In genomic region chr1:130744961-130745360, GRCm38 (mm10) we compare ENCODE assay signal across 24 mouse cellular contexts. TPM values are rescaled to one million over a fixed set of nuclear protein-coding genes. Genes with fewer than 3 reads are reported as not detected.
"Had no signal": no experiment of that assay in that cellular context is flagged by ENCODE, and none has a peak within 500 bp of the region (broad histone marks: within the 10 kb centered on the region; RNA-seq: fewer than 3 reads in every experiment).

No protein-coding gene starts in this region.

- H3K4me3 ChIP-seq: limb, embryonic 12.5 days; limb, embryonic 15.5 days; midbrain, embryonic 12.5 days; myocyte had no signal

- H3K4me1 ChIP-seq: limb, embryonic 12.5 days; midbrain, embryonic 12.5 days had no signal

- H3K27me3 ChIP-seq: limb, embryonic 12.5 days; limb, embryonic 15.5 days; midbrain, embryonic 12.5 days had no signal

- H3K9me3 ChIP-seq: limb, embryonic 12.5 days; limb, embryonic 15.5 days; midbrain, embryonic 12.5 days had no signal

- H3K27ac ChIP-seq: limb, embryonic 12.5 days; limb, embryonic 15.5 days; midbrain, embryonic 12.5 days had no signal

- H3K4me2 ChIP-seq: limb, embryonic 12.5 days; limb, embryonic 15.5 days; midbrain, embryonic 12.5 days had no signal

- H3K9ac ChIP-seq: limb, embryonic 12.5 days; limb, embryonic 15.5 days; midbrain, embryonic 12.5 days had no signal

- H3K36me3 ChIP-seq: limb, embryonic 12.5 days; limb, embryonic 15.5 days; midbrain, embryonic 12.5 days had no signal

- ATAC-seq: inflammation-experienced regulatory T-cells, adult 6 months; midbrain, embryonic 16.5 days had no signal

- DNase-seq: kidney, adult 11 months; kidney, adult 9 months; kidney, postnatal 14 days; kidney, postnatal 4 days; left cerebral cortex, postnatal 4 days; lung, adult 2 months; lung, postnatal 14 days; lung, postnatal 4 days; thymus, adult 2 months; thymus, postnatal 14 days; thymus, postnatal 4 days had no signal

RNA-seq across cellular contexts. Expression of gene Gm29427, which starts 29.4 kb away (rescaled TPM):
- polyA plus RNA-seq: inflammation-experienced regulatory T-cells, adult 6 months; kidney, embryonic 16.5 days; limb, embryonic 12.5 days; limb, embryonic 15.5 days; lung, adult 2 months; lung, embryonic 16.5 days; midbrain, embryonic 12.5 days; midbrain, embryonic 16.5 days; myocyte; neural tube, embryonic 11.5 days; neural tube, embryonic 14.5 days; small intestine, adult 2 months; stomach, embryonic 14.5 days; stomach, postnatal 0 days had no signal

RNA-seq across cellular contexts. Expression of gene Fcamr, which starts 55.7 kb away (rescaled TPM):
- polyA plus RNA-seq: kidney, embryonic 16.5 days; limb, embryonic 12.5 days; lung, embryonic 16.5 days; midbrain, embryonic 12.5 days; midbrain, embryonic 16.5 days; myocyte; neural tube, embryonic 11.5 days; neural tube, embryonic 14.5 days had no signal
